Mouse (Mus musculus) adrenal gland, adult 18-20 months (tissue): Measurements from ENCODE around the gene Sirt5. TPM values are rescaled to one million over a fixed set of nuclear protein-coding genes. Genes with fewer than 3 reads are reported as not detected.

ENCODE experiments used
- DNase-seq, 2 experiments: peaks; one replicate each; pipeline ENCODE4 v3.0.0; 2021 to 2022; ENCODE audit warnings: low spot score in 2 of 2
- long read RNA-seq, 2 experiments: library from polyadenylated mRNA; stranded (forward); transcript quantifications; one replicate each; pipeline ENCODE4 v2.0.0; 2021
- total RNA-seq, 2 experiments: library from RNA; stranded (reverse); gene quantifications; 1 replicate in 1 of 2; 2 replicates in 1 of 2; pipeline ENCODE4 v1.2.3; 2021

The Sirt5 gene
- 10 to 100 TPM; 26.8 to 32.7 TPM for total RNA-seq
- long read RNA-seq, experiment 1, transcript Sirt5-211 (9 exons, 1,398 nt), result major isoform, 12 of 20 reads
- long read RNA-seq, experiment 1, partial matches to known transcripts, result 0 of 20 reads
- long read RNA-seq, experiment 1, other reads (novel, unspliced or antisense), result 6 of 20 reads
- long read RNA-seq, experiment 2, transcript Sirt5-211 (9 exons, 1,398 nt), result major isoform, 24 of 46 reads
- long read RNA-seq, experiment 2, partial matches to known transcripts, result 4 of 46 reads
- long read RNA-seq, experiment 2, other reads (novel, unspliced or antisense), result 14 of 46 reads

DNA sequence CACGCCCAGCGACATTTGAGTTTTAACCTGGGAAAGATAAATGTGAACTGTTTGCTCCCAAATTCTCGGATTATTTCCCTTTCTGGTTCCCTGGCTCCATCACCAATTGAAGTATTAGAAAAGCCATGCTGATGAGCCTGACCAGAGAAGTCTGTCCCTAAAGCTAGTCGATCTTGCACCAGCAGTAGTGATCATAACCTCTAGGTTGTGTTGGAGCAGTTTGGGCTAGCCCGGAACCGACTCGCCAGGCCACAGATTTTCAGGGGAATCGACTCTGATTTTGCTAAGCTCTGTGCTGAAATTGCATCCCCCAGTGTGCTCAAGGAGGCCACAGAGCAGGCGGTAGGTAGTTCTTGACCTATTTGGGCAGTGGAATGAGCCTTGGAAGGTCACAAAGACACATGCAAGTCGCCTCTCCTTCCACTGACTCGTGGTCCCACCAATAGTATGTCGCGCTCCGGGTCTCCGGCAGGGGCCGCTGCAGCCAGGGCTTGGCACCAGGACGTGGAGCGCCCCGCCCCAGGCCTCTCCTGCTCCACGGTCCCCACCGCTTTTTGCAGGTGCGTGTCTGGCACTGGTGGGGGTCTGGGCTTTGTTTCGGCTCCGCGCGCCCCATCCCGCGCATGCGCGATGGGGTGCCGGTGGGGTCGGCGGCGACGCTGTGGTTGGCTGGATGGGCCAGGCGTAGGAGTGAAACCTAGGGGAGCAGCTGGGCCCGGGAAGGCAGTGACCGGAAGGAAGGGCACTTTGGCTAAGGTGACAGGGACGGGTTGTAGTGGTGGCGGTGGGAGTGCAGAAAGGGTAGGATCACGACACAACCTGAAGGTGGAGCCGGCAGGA is at the start of gene Sirt5:
Gene Sirt5, plus strand, starts transcription at position 512 of the 840 bp plus-strand sequence.
- peak; percentile 90 to 92 for DNase-seq

GRCm38 (mm10) chr13:43317411-43317810 is 47.9 kb upstream of the Sirt5 start:
- no peak for DNase-seq

- no peak for DNase-seq
Observed at GRCm38 (mm10) chr13:43319396-43319795, 45.9 kb upstream of the Sirt5 start.

GRCm38 (mm10) chr13:43321492-43321891 is 43.8 kb upstream of the Sirt5 start:
- no peak for DNase-seq

DNA sequence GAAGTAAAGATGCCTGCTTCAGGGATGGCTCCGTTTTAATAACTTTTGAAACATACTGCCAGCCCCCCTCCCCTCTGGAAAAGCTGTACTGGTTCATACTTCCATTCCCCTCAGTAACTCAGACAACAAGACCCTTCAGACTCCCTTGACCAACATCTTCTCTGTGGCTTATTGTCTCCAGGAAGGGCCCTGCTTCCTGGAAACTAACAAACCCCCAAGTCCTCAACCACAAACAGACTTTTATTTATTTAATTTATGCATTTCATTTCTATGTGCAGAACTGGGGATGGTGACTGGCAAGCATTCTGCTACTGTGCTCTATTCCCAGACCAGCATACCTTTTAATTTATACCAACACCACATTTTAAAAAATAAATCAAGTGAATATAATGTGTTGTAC is 39.9 kb upstream of the Sirt5 start:
- DNase-seq, result no peak

DNA sequence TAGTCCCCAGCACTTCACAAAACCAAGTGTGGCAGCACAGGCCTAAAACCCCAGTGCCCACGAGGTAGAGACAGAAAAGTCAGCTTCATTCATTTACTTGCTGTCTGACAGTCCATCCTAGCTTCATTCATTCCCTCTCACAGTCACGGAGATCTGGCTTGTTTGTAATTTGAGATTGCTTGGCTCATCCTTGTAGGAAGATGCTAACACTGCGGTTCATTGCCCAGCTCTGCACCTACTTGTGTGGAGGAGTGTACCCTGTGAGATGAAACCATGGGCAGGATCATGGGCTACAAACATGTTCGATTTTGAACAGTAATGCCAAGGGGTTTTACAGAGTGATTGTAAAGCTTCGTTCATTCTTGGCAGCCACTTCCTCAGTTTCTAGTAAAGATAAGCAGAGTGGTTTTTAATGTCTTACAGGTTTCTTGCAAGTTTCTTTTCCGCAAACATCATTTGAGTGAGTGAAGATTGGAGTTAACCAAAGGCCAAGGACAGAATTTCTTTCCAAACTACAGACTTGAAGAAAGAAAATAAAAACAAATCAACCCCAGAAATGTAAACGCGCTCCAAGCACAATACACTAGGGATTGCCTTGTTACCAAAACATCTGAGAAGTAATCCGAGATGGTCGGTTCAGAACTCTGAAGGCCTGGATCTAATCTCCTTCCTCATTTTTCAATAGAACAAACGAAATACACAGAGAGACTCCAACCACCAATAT is 33.4 kb upstream of the Sirt5 start:
- no peak for DNase-seq

DNA sequence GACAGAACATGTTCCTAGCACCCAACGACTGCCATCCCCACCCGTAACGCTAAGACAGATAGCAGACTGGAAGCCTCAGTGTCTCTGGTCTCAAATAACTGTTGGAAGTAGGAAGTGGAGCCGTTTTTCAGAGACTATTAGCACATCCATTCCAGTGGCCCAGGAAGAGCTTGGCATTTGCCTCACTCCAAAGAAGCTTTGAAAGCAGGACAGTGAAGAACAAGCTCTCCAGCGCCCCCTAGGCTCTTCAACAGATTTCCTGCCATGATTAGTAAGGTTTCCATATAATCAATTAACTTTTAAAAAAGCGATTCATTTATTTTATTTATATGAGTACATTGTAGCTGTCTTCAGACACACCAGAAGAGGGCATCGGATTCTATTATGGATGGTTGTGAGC is 32.7 kb upstream of the Sirt5 start:
- peak; percentile 16 to 36 for DNase-seq

GRCm38 (mm10) chr13:43336425-43337221 is 28.7 kb upstream of the Sirt5 start:
- DNase-seq, result no peak

DNA sequence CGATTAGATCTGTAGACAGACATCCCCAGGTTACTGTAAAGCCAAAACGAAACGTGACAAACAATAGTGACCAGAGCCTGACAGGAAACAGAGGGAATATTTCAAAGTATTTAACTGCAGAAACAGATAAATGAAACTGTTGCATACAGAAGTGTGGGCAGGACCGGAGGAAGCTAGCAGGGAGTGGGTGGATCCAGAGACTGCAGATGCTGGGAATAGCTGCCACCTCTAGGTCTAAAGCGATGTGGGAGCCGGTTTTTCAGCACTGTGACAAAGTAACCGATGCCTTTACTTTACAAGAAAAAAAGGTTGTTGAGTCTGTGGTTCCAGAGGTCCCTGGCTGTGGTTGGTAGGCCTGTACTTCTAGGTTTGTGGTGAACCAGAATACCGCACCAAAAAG is 27.3 kb upstream of the Sirt5 start:
- DNase-seq, result no peak

- no peak for DNase-seq
Observed at GRCm38 (mm10) chr13:43338632-43339031, 26.7 kb upstream of the Sirt5 start.

DNA sequence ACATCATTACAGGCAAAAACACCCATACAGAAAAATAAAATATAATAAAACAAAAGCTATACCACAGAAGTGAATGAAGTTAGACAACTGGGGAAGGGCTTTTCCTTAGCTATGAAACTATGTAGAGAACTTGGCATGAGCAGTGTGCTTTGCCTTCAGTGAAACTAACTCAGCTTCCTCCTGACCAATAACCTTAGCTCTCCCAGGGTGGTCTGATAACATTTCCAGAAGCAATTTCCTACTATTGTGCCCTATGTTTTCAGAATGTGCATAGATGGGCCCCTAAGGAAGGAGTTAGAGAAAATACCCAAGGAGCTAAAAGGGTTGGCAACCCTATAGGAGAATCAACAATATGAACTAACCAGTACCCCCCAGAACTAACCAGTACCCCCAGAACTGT is 18.5 kb upstream of the Sirt5 start:
- DNase-seq, result no peak

- no peak for DNase-seq
Observed at GRCm38 (mm10) chr13:43349376-43349775, 15.9 kb upstream of the Sirt5 start.

GRCm38 (mm10) chr13:43350489-43351169 is 14.7 kb upstream of the Sirt5 start:
- no peak for DNase-seq

GRCm38 (mm10) chr13:43353356-43353755 is 11.9 kb upstream of the Sirt5 start:
- no peak for DNase-seq

- no peak for DNase-seq
Observed at GRCm38 (mm10) chr13:43354362-43354761, 10.9 kb upstream of the Sirt5 start.

DNA sequence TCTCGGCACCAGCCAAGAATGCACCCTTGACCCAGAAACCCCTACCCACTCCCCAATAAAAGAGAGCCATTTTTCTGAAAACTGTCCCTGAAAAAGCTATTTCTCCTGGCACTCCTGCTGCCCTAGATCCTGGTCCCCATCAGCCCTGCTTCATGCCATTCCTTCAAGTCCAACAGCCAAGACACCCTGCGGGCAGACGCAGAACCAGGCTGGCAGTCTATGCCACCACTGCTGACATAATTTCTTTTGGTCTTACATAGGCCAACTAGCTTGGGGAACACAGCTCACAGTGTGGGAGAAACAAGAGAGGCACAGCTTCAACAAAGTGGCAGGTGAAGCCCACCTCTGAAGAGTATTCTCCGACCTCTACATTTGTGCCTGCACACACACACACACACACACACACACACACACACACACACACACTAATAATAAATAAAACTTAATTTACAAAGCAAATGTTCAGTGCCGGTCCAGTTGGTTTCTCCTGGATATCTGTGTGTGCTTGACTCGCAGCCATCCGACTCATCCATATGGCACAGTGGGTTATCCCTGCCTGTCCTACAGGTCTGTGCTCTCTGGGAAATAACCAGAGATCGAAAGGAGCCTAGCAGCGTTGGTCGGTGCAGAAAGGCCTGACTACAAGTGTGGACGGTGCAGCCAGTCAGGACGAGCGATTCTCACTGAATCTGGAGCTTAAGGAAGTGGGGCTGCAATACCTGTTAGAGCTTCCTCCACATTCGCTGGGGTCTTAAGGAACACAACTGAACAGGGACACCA is 8.8 kb upstream of the Sirt5 start:
- no peak for DNase-seq

GRCm38 (mm10) chr13:43360534-43360933 is 4.8 kb upstream of the Sirt5 start:
- no peak for DNase-seq

DNA sequence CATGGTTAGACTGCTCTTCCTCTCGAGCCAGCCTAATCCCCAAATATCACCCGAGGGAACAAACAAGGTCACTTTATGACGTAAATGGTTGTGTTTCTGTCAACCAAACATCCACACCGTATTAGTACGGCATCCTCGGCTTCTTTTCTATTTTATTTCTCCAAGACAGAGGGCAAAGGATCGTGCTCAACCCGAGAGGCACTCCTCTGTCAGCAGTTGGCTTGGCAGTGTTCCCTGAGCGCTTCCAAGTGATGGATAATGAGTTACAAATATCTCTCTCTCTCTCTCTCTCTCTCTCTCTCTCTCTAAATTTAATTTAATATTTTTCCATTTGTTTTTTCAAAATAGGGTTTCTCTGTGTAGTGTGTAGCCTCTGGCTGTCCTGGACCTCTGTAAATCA is 2.9 kb upstream of the Sirt5 start:
- DNase-seq, result no peak

DNA sequence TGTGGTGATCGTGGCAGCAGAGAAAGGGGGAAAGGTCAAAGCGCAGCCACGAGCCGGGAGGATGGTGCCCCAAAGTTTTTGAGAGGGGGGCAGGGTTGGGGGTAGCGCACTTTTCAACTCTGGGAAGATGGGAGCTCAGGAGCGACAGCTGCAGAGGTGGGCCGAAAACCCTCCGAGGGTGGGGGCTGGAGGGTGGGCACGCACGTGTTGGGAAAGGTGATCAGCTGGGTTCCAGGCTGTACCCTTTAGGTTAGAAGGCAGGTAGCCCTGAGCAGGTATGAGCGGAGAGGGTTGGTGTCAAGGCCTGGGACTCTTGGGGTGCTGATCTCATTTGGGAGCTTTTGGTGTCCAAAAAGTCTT is 509 bp downstream of the Sirt5 start:
- no peak for DNase-seq

DNA sequence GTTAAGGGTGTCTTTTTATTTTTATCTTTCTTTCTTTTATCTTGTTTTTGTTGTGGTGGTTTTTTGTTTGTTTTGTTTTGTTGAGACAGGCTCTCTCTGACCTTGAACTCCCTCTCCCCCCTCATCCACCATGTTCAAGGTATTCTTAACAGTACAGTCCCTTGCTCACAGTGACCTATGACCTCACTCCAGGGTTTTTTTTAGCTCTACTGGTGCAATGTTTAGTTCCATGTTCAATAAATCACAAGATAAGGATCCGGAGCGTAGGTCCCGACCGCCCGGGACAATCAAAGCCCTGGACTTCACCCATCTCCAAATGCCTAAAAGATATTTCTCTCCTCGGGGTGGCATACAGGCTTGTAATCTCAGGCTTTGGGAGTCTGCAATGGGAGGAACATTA is 4.8 kb downstream of the Sirt5 start:
- no peak for DNase-seq
